Mouse (Mus musculus) layer of hippocampus, postnatal 25 days (tissue): ENCODE measurements around the gene Itgae. TPM values are rescaled to one million over a fixed set of nuclear protein-coding genes. Genes with fewer than 3 reads are reported as not detected.

Experiments
- DNase-seq, 2 experiments: peaks; one replicate each; pipeline ENCODE4 v3.0.0; 2022; ENCODE audit warnings: mixed read lengths in 2 of 2, low spot score in 1 of 2; ENCODE audit errors: extremely low spot score in 1 of 2
- total RNA-seq, 2 experiments: library from RNA; stranded (reverse); gene quantifications; 2 replicates each; pipeline ENCODE4 v1.2.3; 2021

Itgae gene
- total RNA-seq, 2 experiments from 2014 or later: 0.12 to 0.15 TPM

- no peak for DNase-seq
Observed at GRCm38 (mm10) chr11:73187231-73187630, 96.8 kb downstream of the Itgae start.

GRCm38 (mm10) chr11:73193047-73193446 is 102.7 kb downstream of the Itgae start:
- DNase-seq: no peak

- DNase-seq: no peak
Observed at GRCm38 (mm10) chr11:73194444-73194843, 104.1 kb downstream of the Itgae start.

Other genes starting within 250 kb of the Itgae start
- gene Atp2a3, start 129.4 kb upstream of the Itgae start, total RNA-seq: 1 to 10 TPM; 4.9 to 6.6 TPM
- under 1 TPM; 0.54 to 0.69 TPM for gene P2rx1, start 91.5 kb upstream of the Itgae start, total RNA-seq
- 100 to 1,000 TPM; 128 to 155 TPM for gene Camkk1, start 71.6 kb upstream of the Itgae start, total RNA-seq
- gene Ncbp3, start 42.8 kb upstream of the Itgae start, total RNA-seq: 10 to 100 TPM in 1 of 2 experiments, 1 to 10 TPM in 1; 8.5 to 10.4 TPM
- gene Haspin, start 47.7 kb downstream of the Itgae start, total RNA-seq: under 1 TPM; 0.30 to 0.33 TPM
- gene P2rx5, start 69.8 kb downstream of the Itgae start, total RNA-seq: 1 to 10 TPM; 2.5 to 2.6 TPM
- 10 to 100 TPM; 51.3 to 65.6 TPM for gene Emc6, start 86.5 kb downstream of the Itgae start, total RNA-seq
- gene Tax1bp3, start 86.5 kb downstream of the Itgae start, total RNA-seq: 10 to 100 TPM; 11.6 to 13.3 TPM
- gene Ctns, start 108.5 kb downstream of the Itgae start, total RNA-seq: 10 to 100 TPM; 16.5 to 23.0 TPM
- 1 to 10 TPM; 3.0 to 4.1 TPM for gene Shpk, start 108.9 kb downstream of the Itgae start, total RNA-seq
- under 1 TPM in 1 of 2 experiments, not detected in 1; 0.12 TPM for gene Trpv1, start 143.7 kb downstream of the Itgae start, total RNA-seq
- under 1 TPM; 0.34 to 0.40 TPM for gene Trpv3, start 176.8 kb downstream of the Itgae start, total RNA-seq
- gene Aspa, start 239.0 kb downstream of the Itgae start, total RNA-seq: 10 to 100 TPM; 11.7 to 14.6 TPM
- not detected for gene Gm49340, start 239.2 kb downstream of the Itgae start, total RNA-seq
- gene Spata22, start 239.2 kb downstream of the Itgae start, total RNA-seq: not detected